8 mouse cellular contexts compared by ENCODE assay signal in the genomic region with DNA sequence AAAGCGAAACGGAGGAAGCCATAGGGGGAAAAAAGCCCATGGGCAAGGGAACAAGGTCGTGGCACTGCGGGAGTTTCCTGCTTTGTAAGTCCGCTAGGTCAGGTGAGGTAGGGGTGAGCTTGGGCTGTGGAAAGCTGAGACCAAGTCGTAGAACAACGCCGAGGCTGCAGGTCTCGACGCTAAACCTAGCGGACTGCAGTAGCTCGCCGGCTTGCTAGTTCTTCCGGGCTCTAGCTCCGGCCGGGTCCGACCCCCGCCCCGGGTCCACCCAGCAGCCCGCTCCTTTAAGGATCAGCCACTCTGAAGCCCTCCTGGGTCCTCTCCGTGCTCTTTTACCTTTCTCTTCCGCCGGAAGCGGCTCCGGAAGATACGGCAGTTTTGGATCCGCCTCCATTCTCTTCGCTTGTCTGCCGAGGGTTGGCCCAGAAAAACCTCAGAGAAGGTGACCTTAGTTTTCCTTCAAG. TPM values are rescaled to one million over a fixed set of nuclear protein-coding genes. Genes with fewer than 3 reads are reported as not detected.
DNase-seq lines count a peak whose midpoint lies in the region; ATAC-seq and TF ChIP-seq lines count a peak whose summit lies in the region.

No protein-coding gene starts in this region.

- peak overlapping the region; percentile 54 for H3K4me3 ChIP-seq in forebrain, embryonic 11.5 days (ENCODE audit: low read depth, low read length)
- H3K4me3 ChIP-seq in heart, postnatal 0 days (ENCODE audit: low read depth, low read length), result peak overlapping the region; percentile 62
- H3K4me3 ChIP-seq in liver, postnatal 0 days (ENCODE audit: low read depth, low read length), result peak overlapping the region; percentile 73
- H3K4me3 ChIP-seq in neural tube, embryonic 14.5 days (ENCODE audit: low read depth, low read length), result peak overlapping the region; percentile 51
- peak overlapping the region; percentile 88 for H3K4me3 ChIP-seq in testis, adult 2 months (ENCODE audit: control insufficient read depth, low read depth, low read length)

- H3K4me1 ChIP-seq in forebrain, embryonic 11.5 days (replicated peaks; ENCODE audit: control insufficient read depth, insufficient read depth, low read length), result peaks cover 15% of the 10 kb centered on the region; the same call in 1 of the 2 replicates
- peaks cover 14% of the 10 kb centered on the region; the same call in 1 of the 2 replicates for H3K4me1 ChIP-seq in heart, postnatal 0 days (ENCODE audit: control insufficient read depth, insufficient read depth)
- peaks cover 18% of the 10 kb centered on the region for H3K4me1 ChIP-seq in liver, postnatal 0 days (ENCODE audit: insufficient read depth)
- H3K4me1 ChIP-seq in neural tube, embryonic 14.5 days (ENCODE audit: control insufficient read depth, insufficient read depth, low read length), result peaks cover 16% of the 10 kb centered on the region; the same call in 1 of the 2 replicates
- peaks cover 20% of the 10 kb centered on the region for H3K4me1 ChIP-seq in testis, adult 2 months (ENCODE audit: control insufficient read depth, insufficient read depth, low read length)

- peak; percentile 65 for TF ChIP-seq POLR2A in testis, adult 2 months (IDR thresholded peaks at IDR 0.05; ENCODE audit: control insufficient read depth, low read depth, low read length)

- peak overlapping the region; percentile 89 for H3K9ac ChIP-seq in forebrain, embryonic 11.5 days (ENCODE audit: low read length)
- H3K9ac ChIP-seq in heart, postnatal 0 days (replicated peaks; ENCODE audit: low read depth, low read length), result peak overlapping the region; percentile 61
- peak overlapping the region; percentile 75 for H3K9ac ChIP-seq in liver, postnatal 0 days (replicated peaks)
- peak overlapping the region; percentile 68 for H3K9ac ChIP-seq in neural tube, embryonic 14.5 days (replicated peaks; ENCODE audit: low read depth, low read length)

- H3K27me3 ChIP-seq in forebrain, embryonic 11.5 days (ENCODE audit: control insufficient read depth, insufficient read depth, low read length), result peaks cover 13% of the 10 kb centered on the region
- peaks cover 13% of the 10 kb centered on the region for H3K27me3 ChIP-seq in heart, postnatal 0 days (ENCODE audit: control insufficient read depth, insufficient read depth, low read length)
- peaks cover 14% of the 10 kb centered on the region for H3K27me3 ChIP-seq in liver, postnatal 0 days (ENCODE audit: insufficient read depth, low read length)
- no peaks in the 10 kb centered on the region; the same call in 1 of the 2 replicates for H3K27me3 ChIP-seq in neural tube, embryonic 14.5 days (ENCODE audit: control insufficient read depth, insufficient read depth, low read length)
- no peaks in the 10 kb centered on the region for H3K27me3 ChIP-seq in testis, adult 2 months (ENCODE audit: control insufficient read depth, insufficient read depth, low read length)

- H3K36me3 ChIP-seq in forebrain, embryonic 11.5 days (ENCODE audit: control insufficient read depth, insufficient read depth, low read length), result no peaks in the 10 kb centered on the region
- no peaks in the 10 kb centered on the region for H3K36me3 ChIP-seq in heart, postnatal 0 days (replicated peaks; ENCODE audit: control insufficient read depth, insufficient read depth, low read length)
- H3K36me3 ChIP-seq in liver, postnatal 0 days (replicated peaks; ENCODE audit: insufficient read depth, low read length), result no peaks in the 10 kb centered on the region
- H3K36me3 ChIP-seq in neural tube, embryonic 14.5 days (ENCODE audit: control insufficient read depth, insufficient read depth, low read length), result no peaks in the 10 kb centered on the region
- H3K36me3 ChIP-seq in testis, adult 2 months (ENCODE audit: control insufficient read depth, insufficient read depth, low read length), result no peaks in the 10 kb centered on the region

- ATAC-seq in forebrain, embryonic 11.5 days (replicated peaks; ENCODE audit: low FRiP score), result peak; percentile 47
- ATAC-seq in heart, postnatal 0 days (ENCODE audit: insufficient read depth, low read depth), result peak; percentile 80
- peak; percentile 64 for ATAC-seq in liver, postnatal 0 days
- ATAC-seq in neural tube, embryonic 14.5 days (ENCODE audit: low read depth), result peak; percentile 64

- peak overlapping the region; percentile 50; the same call in 1 of the 2 replicates for H3K27ac ChIP-seq in forebrain, embryonic 11.5 days (ENCODE audit: low read depth, low read length)
- H3K27ac ChIP-seq in heart, postnatal 0 days (ENCODE audit: low read depth), result peak overlapping the region; percentile 92
- peak overlapping the region; percentile 80 for H3K27ac ChIP-seq in liver, postnatal 0 days (ENCODE audit: low read depth)
- peak overlapping the region; percentile 69 for H3K27ac ChIP-seq in neural tube, embryonic 14.5 days (ENCODE audit: low read depth, low read length)
- H3K27ac ChIP-seq in testis, adult 2 months (ENCODE audit: control insufficient read depth, insufficient read depth, low read depth, low read length), result peak overlapping the region; percentile 83

- TF ChIP-seq EP300 in heart, postnatal 0 days (IDR thresholded peaks at IDR 0.05; ENCODE audit: low read depth), result no peak
- no peak for TF ChIP-seq EP300 in liver, postnatal 0 days (IDR thresholded peaks at IDR 0.05; ENCODE audit: low read depth)

- H3K9me3 ChIP-seq in forebrain, embryonic 11.5 days (ENCODE audit: control insufficient read depth, low read length), result no peaks in the 10 kb centered on the region
- H3K9me3 ChIP-seq in heart, postnatal 0 days (replicated peaks; ENCODE audit: control insufficient read depth, low read length), result no peaks in the 10 kb centered on the region
- no peaks in the 10 kb centered on the region for H3K9me3 ChIP-seq in liver, postnatal 0 days (ENCODE audit: low read length)
- no peaks in the 10 kb centered on the region for H3K9me3 ChIP-seq in neural tube, embryonic 14.5 days (ENCODE audit: control insufficient read depth, low read length)

- peak overlapping the region; percentile 83 for H3K4me2 ChIP-seq in forebrain, embryonic 11.5 days (ENCODE audit: low read depth, low read length, severe bottlenecking)
- H3K4me2 ChIP-seq in heart, postnatal 0 days (ENCODE audit: low read depth, low read length), result peak overlapping the region; percentile 62
- peak overlapping the region; percentile 91 for H3K4me2 ChIP-seq in liver, postnatal 0 days (ENCODE audit: low read depth, low read length)
- H3K4me2 ChIP-seq in neural tube, embryonic 14.5 days (ENCODE audit: low read depth, low read length), result peak overlapping the region; percentile 79

- TF ChIP-seq CTCF in heart, postnatal 0 days (IDR thresholded peaks at IDR 0.05; ENCODE audit: low read depth), result no peak
- no peak for TF ChIP-seq CTCF in liver, postnatal 0 days (IDR thresholded peaks at IDR 0.05; ENCODE audit: low read depth)
- TF ChIP-seq CTCF in testis, adult 2 months (IDR thresholded peaks at IDR 0.05; ENCODE audit: control insufficient read depth, insufficient read depth, insufficient replicate concordance, low read depth, low read length), result no peak

- WGBS in forebrain, embryonic 11.5 days, result under 1% methylated on average over 24 of the region's 29 CpGs
- under 1% methylated on average over 29 of the region's 29 CpGs for WGBS in heart, postnatal 0 days
- under 1% methylated on average over 29 of the region's 29 CpGs for WGBS in liver, postnatal 0 days (ENCODE audit: insufficient replicate concordance)
- 2% methylated on average over 29 of the region's 29 CpGs for WGBS in neural tube, embryonic 14.5 days

- peak; percentile 82 for DNase-seq in CD4-positive, CD25-positive, alpha-beta regulatory T cell, adult 2 months (ENCODE audit: low read depth, low spot score)
- peak; percentile 64 for DNase-seq in c-Kit-positive CD71-positive TER-119-negative erythroid progenitor cells, embryonic 14.5 days (ENCODE audit: low read depth)
- DNase-seq in forebrain, embryonic 11.5 days (ENCODE audit: low spot score), result peak; percentile 70
- peak; percentile 81 for DNase-seq in heart, postnatal 0 days (ENCODE audit: low spot score)
- DNase-seq in kidney, postnatal 25 days, result peak; percentile 80 to 90
- DNase-seq in liver, postnatal 0 days, result peak; percentile 66

RNA-seq across cellular contexts. Expression of gene Hpdl, which starts 3.1 kb away (rescaled TPM):
- polyA plus RNA-seq in forebrain, embryonic 11.5 days (2014; fragmentation: Nextera tagmentation; extraction: Ambion mirVana), result 1.5 and 1.6 TPM in 2 replicates
- 2.2 and 3.4 TPM in 2 replicates for total RNA-seq in heart, postnatal 0 days (2014; rRNA removed; ENCODE audit: low replicate concordance)
- 2.1 and 2.9 TPM in 2 replicates for polyA plus RNA-seq in heart, postnatal 0 days (2015; fragmentation: Nextera tagmentation; extraction: Ambion mirVana)
- polyA plus RNA-seq in liver, postnatal 0 days (2015; fragmentation: Nextera tagmentation; extraction: Ambion mirVana), result 0.22 TPM in 1 of 2 replicates, not detected in the other
- polyA plus RNA-seq in neural tube, embryonic 14.5 days (2014; fragmentation: Nextera tagmentation; extraction: Ambion mirVana), result 1.5 and 2.7 TPM in 2 replicates
- 2.0 and 3.5 TPM in 2 replicates for polyA plus RNA-seq in testis, adult 2 months (2012; rRNA removed)

RNA-seq across cellular contexts. Expression of gene Mutyh, which starts 17.1 kb away (rescaled TPM):
- 20.3 and 20.9 TPM in 2 replicates for polyA plus RNA-seq in forebrain, embryonic 11.5 days (2014; fragmentation: Nextera tagmentation; extraction: Ambion mirVana)
- 2.6 and 6.9 TPM in 2 replicates for total RNA-seq in heart, postnatal 0 days (2014; rRNA removed; ENCODE audit: low replicate concordance)
- 3.9 and 4.4 TPM in 2 replicates for polyA plus RNA-seq in heart, postnatal 0 days (2015; fragmentation: Nextera tagmentation; extraction: Ambion mirVana)
- polyA plus RNA-seq in liver, postnatal 0 days (2015; fragmentation: Nextera tagmentation; extraction: Ambion mirVana), result 1.4 and 1.7 TPM in 2 replicates
- 4.8 and 7.0 TPM in 2 replicates for polyA plus RNA-seq in neural tube, embryonic 14.5 days (2014; fragmentation: Nextera tagmentation; extraction: Ambion mirVana)
- polyA plus RNA-seq in testis, adult 2 months (2012; rRNA removed), result 5.7 and 6.2 TPM in 2 replicates

RNA-seq across cellular contexts. Expression of gene Toe1, which starts 17.1 kb away (rescaled TPM):
- polyA plus RNA-seq in forebrain, embryonic 11.5 days (2014; fragmentation: Nextera tagmentation; extraction: Ambion mirVana), result 34.3 and 37.0 TPM in 2 replicates
- total RNA-seq in heart, postnatal 0 days (2014; rRNA removed; ENCODE audit: low replicate concordance), result 20.3 and 46.9 TPM in 2 replicates
- 17.3 and 17.5 TPM in 2 replicates for polyA plus RNA-seq in heart, postnatal 0 days (2015; fragmentation: Nextera tagmentation; extraction: Ambion mirVana)
- 9.2 and 9.3 TPM in 2 replicates for polyA plus RNA-seq in liver, postnatal 0 days (2015; fragmentation: Nextera tagmentation; extraction: Ambion mirVana)
- 28.8 and 29.5 TPM in 2 replicates for polyA plus RNA-seq in neural tube, embryonic 14.5 days (2014; fragmentation: Nextera tagmentation; extraction: Ambion mirVana)
- 30.9 and 35.0 TPM in 2 replicates for polyA plus RNA-seq in testis, adult 2 months (2012; rRNA removed)

RNA-seq across cellular contexts. Expression of gene Zswim5, which starts 52.6 kb away (rescaled TPM):
- 10.9 and 12.4 TPM in 2 replicates for polyA plus RNA-seq in forebrain, embryonic 11.5 days (2014; fragmentation: Nextera tagmentation; extraction: Ambion mirVana)
- 1.4 and 1.5 TPM in 2 replicates for total RNA-seq in heart, postnatal 0 days (2014; rRNA removed; ENCODE audit: low replicate concordance)
- polyA plus RNA-seq in heart, postnatal 0 days (2015; fragmentation: Nextera tagmentation; extraction: Ambion mirVana), result 0.34 TPM in 2 replicates
- polyA plus RNA-seq in liver, postnatal 0 days (2015; fragmentation: Nextera tagmentation; extraction: Ambion mirVana), result 0.06 TPM in 2 replicates
- 6.4 and 8.1 TPM in 2 replicates for polyA plus RNA-seq in neural tube, embryonic 14.5 days (2014; fragmentation: Nextera tagmentation; extraction: Ambion mirVana)
- polyA plus RNA-seq in testis, adult 2 months (2012; rRNA removed), result 3.7 and 4.7 TPM in 2 replicates

Comparison
In these comparisons a context has a peak if more than half of its experiments do, and no peak if none do; other contexts are left out.
1. Peak in every context shown above with its lines: DNase-seq, ATAC-seq, H3K4me3 ChIP-seq and H3K27ac ChIP-seq.